ENCODE assay signal across 8 mouse cellular contexts in the genomic region with DNA sequence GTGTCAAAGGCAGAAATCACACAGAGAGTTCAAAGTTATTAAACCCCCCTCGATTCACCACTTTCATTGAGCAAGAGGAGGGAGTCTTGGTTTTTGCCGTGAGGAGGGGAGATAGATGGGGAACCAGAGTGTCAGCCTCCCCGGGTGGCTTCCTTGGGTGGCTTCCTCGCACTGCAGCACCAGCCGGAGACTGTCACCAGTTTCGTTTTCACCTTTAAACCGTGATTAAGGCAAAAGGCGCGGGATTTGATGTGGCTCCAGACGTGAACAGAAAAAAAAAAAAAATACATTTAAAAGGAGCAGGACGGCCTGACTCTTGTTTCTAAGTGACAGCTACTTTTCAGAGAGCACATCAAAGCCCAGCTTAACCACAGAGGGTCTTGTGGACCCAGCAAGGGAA. TPM values are rescaled to one million over a fixed set of nuclear protein-coding genes. Genes with fewer than 3 reads are reported as not detected.
DNase-seq lines count a peak whose midpoint lies in the region; ATAC-seq lines count a peak whose summit lies in the region.

No protein-coding gene starts in this region.

- no peaks in the 10 kb centered on the region for H3K27me3 ChIP-seq in heart, embryonic 11.5 days (ENCODE audit: control insufficient read depth, insufficient read depth, low read length)
- peaks cover 25% of the 10 kb centered on the region for H3K27me3 ChIP-seq in megakaryocyte, embryonic 14.5 days (replicated peaks)
- no peaks in the 10 kb centered on the region for H3K27me3 ChIP-seq in splenic B cell, adult 2 months (ENCODE audit: control insufficient read depth, insufficient read depth, low read length, poor library complexity, severe bottlenecking)

- no peaks in the 10 kb centered on the region for H3K36me3 ChIP-seq in heart, embryonic 11.5 days (ENCODE audit: control insufficient read depth, insufficient read depth, low read length)
- no peaks in the 10 kb centered on the region for H3K36me3 ChIP-seq in megakaryocyte, embryonic 14.5 days (replicated peaks; ENCODE audit: low read length)
- no peaks in the 10 kb centered on the region for H3K36me3 ChIP-seq in splenic B cell, adult 2 months (ENCODE audit: control insufficient read depth, insufficient read depth, low read length, poor library complexity, severe bottlenecking)

- H3K9me3 ChIP-seq in heart, embryonic 11.5 days (replicated peaks; ENCODE audit: control insufficient read depth, low read length) = no peaks in the 10 kb centered on the region
- H3K9me3 ChIP-seq in megakaryocyte, embryonic 14.5 days = no peaks in the 10 kb centered on the region

- no peak for ATAC-seq in heart, embryonic 11.5 days (replicated peaks; ENCODE audit: insufficient number of reproducible peaks, low FRiP score, low TSS enrichment)

- H3K4me1 ChIP-seq in heart, embryonic 11.5 days (ENCODE audit: control insufficient read depth, insufficient read depth, low read length) = peaks cover 7% of the 10 kb centered on the region
- H3K4me1 ChIP-seq in megakaryocyte, embryonic 14.5 days = peaks cover 15% of the 10 kb centered on the region

- H3K27ac ChIP-seq in heart, embryonic 11.5 days (ENCODE audit: low read depth, low read length) = peak overlapping the region; percentile 89

- H3K4me3 ChIP-seq in heart, embryonic 11.5 days (ENCODE audit: low read depth, low read length) = peak overlapping the region; percentile 38
- H3K4me3 ChIP-seq in megakaryocyte, embryonic 14.5 days (replicated peaks) = peak overlapping the region; percentile 90

- DNase-seq in 3134 (ENCODE audit: extremely low read depth, insufficient read length, low spot score) (peak; percentile 34), NIH3T3 (ENCODE audit: low read depth) (peak; percentile 76)
- DNase-seq in kidney, postnatal 10 days = peak; percentile 61
- peak; percentile 79 for DNase-seq in splenic B cell, adult 2 months (ENCODE audit: low read depth, low spot score)
- no peak for DNase-seq in gastrocnemius, postnatal 10 days
- no peak for DNase-seq in cerebellum, adult 8-10 months

- peak overlapping the region; percentile 72 for H3K9ac ChIP-seq in heart, embryonic 11.5 days (ENCODE audit: low read depth, low read length)

- peak overlapping the region; percentile 75 for H3K4me2 ChIP-seq in heart, embryonic 11.5 days

- 5% methylated on average over 11 of the region's 11 CpGs for WGBS in heart, embryonic 11.5 days (ENCODE audit: insufficient replicate concordance)

RNA-seq across cellular contexts. Expression of a gene that starts 58.5 kb away (rescaled TPM):
- 45.5 and 59.9 TPM in 2 replicates for polyA plus RNA-seq in heart, embryonic 11.5 days (2014; fragmentation: Nextera tagmentation; extraction: Ambion mirVana)
- 1.9 and 9.2 TPM in 2 replicates for polyA plus RNA-seq in megakaryocyte, embryonic 14.5 days (2012; ENCODE audit: insufficient read depth, low replicate concordance)
- 10 to 100 TPM; 30.9 to 39.0 TPM for total RNA-seq in gastrocnemius, postnatal 10 days (2021)

Comparison
In these comparisons a context has a peak if more than half of its experiments do, and no peak if none do; other contexts are left out.
1. DNase-seq: peak in 3134 (single experiment), NIH3T3 (single experiment), kidney, postnatal 10 days (single experiment) and splenic B cell, adult 2 months (single experiment); none in gastrocnemius, postnatal 10 days (single experiment) and cerebellum, adult 8-10 months (single experiment).